Mouse (Mus musculus) yolk sac, embryonic 10.5 days (tissue): ENCODE data around the gene Uap1.
"Not testable (repeated sequence)": the region's sequence is repeated elsewhere in the genome, so short reads cannot be mapped to it uniquely, and the experiment has no call there.

Experiments used
- DNase-seq: peaks from one replicate; pipeline ENCODE4 v3.0.0-alpha.2; 2017; ENCODE audit warnings: low spot score

The Uap1 gene

DNA sequence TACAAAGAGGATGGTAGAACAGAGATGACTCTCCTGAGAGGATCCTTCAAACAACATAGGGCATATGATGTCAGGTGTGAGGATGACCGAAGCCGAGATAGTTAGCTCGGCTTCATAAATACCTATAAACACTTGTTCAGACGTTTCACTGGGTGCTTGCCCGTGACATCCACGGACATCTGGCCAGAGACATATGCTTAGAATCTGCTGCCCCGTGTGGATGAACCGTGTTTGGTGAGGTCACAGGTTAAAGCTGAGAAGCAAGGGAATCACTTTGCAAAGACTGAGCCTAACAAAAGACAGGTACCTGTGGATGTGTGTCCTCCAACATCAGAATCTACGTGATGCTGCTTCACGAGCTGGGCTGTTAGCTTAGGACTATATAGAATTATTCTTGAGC, 62.5 kb downstream of the Uap1 start:
- no peak for DNase-seq

DNA sequence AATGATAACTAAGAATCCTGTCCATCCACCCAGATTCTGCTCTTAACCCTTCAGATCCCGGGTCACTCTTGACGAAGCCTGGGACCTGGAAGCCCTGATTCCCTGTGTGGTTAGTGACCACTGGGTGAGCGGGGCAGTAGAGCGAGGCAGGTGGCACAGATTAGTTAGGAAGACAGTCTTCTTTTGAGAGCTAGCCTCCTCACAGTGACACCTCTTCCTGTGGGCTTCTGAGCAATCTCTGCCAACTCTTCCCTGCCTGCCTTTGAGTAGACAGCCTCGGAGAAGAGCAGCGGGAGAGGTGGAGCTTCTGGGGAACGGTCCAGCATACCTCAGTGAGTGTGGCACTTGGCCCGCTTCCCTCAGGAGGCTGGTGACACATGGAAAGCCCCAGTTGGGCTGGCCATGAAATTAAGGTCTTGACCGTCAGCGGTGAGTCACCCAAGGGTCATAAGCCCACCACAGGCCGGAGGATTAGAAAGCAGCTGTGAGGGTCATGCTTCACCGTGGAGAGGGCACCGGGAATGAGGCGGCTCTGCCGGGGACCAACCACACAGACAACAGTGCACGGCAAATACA, 63.0 kb downstream of the Uap1 start:
- DNase-seq, result no peak

DNA sequence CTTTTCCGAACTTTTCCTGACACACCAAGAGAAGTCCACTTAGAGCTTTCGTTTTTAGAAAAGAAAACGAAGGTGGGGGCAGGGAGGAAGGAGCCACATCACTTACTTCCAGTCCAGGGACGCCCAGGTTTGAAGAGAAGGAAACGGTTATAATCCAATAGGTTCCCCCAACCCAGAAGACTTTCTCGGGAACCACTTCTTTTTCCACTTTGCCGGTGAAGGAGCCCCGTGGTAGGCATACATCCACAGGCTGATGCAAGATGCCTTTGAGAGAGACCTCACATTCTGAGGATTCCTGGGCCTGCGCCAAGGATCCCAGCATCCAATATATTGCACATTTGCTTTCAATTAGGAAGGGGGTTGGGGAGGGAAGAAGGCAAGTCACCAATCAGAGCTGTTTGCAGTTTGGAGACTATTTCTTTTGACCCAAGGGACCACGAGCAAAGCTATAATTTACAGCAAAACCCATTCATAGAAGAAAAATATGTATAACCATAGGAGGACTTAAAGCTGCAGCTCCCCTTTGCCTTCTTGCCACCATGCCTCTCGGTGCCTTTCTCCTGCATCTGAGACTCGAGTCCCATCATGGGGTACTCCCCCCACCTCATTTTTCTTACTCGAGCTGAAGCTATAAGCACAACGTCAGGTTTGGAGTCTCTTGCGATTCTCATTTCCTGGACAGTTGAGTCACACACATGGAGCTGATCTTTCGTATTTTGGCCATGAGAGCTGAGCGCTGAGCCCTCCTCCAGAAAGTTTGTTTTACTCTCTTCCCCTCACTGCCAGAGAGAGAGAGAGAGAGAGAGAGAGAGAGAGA, 64.0 kb downstream of the Uap1 start, which contains the start of gene Ddr2:
Gene Ddr2, minus strand, starts transcription at position 247 of the 817 bp plus-strand sequence.
- peak; percentile 33 for DNase-seq

DNA sequence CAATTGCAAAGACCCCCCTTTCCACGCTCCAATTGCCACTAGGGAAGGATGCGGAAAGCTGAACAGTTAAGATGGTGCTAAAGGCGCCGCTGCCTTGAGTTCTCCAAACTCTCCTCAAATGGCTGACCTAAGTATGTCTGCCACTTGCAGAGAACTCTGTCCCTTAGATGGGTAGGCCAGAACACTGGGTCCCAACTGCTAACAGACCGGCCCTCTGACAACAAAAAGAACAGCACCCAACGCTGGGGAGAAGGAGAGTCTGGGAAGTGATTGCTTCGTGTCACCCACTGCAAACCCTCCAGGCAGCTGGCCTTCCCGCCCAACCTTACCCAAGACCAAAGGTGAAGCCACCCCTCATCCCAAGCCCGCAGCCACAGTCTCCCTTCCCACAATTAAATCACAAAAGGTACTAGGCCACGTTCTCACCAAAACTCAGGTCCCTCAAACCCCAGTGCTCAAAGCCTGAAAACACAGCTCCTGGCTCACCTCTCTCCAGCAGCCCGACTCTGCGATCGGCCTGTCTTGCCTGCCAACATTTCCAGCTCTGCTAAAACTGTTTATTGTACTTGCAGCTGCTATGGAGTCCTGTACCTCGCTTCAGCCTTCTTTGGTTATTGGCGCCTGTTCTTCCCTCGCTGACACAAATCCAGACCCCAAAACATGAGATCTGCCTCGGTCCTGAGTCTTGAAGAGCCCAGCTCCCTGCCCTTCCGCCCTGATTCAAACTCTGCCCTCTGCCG, 64.8 kb downstream of the Uap1 start:
- DNase-seq, result peak; percentile 25

DNA sequence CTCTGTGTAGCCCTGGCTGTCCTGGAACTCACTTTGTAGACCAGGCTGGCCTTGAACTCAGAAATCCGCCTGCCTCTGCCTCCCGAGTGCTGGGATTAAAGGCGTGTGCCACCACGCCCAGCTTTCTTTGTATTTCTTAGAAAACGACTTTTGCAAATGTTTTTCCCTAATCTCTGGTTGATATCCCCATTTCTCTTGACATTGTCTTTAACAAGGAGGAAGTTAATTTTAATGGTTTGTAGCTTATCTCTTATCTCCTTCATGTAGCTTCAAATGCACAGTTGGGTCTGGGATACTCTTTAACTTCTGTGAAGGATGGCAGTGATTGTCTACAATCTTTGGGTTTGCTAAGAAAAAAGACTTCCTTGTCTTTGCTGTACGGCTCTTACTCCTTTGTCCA, 71.9 kb downstream of the Uap1 start:
- not testable (repeated sequence) for DNase-seq
